Mouse (Mus musculus): ENCODE measurements around the gene Insl6. TPM values are rescaled to one million over a fixed set of nuclear protein-coding genes. Genes with fewer than 3 reads are reported as not detected.
A peak's percentile ranks its signal among the peaks of the same experiment; 100 is the strongest.

Insl6 gene
- polyA plus RNA-seq (2014; fragmentation: Nextera tagmentation; extraction: Ambion mirVana): 6.7 and 7.2 TPM in 2 replicates

- no peaks in the 10 kb centered on the region for H3K27me3 ChIP-seq (ENCODE audit: control insufficient read depth, insufficient read depth, low read length)
- WGBS: 6% methylated on average over 31 of the region's 31 CpGs
- H3K4me1 ChIP-seq (replicated peaks; ENCODE audit: control insufficient read depth, insufficient read depth, low read length): no peaks in the 10 kb centered on the region
- H3K36me3 ChIP-seq (ENCODE audit: control insufficient read depth, insufficient read depth, low read length): no peaks in the 10 kb centered on the region
- ATAC-seq (replicated peaks; ENCODE audit: low FRiP score): peak; percentile 96
- H3K9ac ChIP-seq (ENCODE audit: low read length): peak within 1 kb of the TSS; percentile 13; the same call in 1 of the 2 replicates
- no peak within 1 kb of the TSS for H3K27ac ChIP-seq (ENCODE audit: low read depth, low read length)
- peak within 1 kb of the TSS; percentile 49 for H3K4me2 ChIP-seq (ENCODE audit: low read depth, low read length, severe bottlenecking)
- peak within 1 kb of the TSS; percentile 21 for H3K4me3 ChIP-seq (ENCODE audit: low read depth, low read length)
- peak; percentile 91 for DNase-seq (ENCODE audit: low spot score)
- no peaks in the 10 kb centered on the region for H3K9me3 ChIP-seq (ENCODE audit: control insufficient read depth, low read length)
These were observed at the start of gene Insl6 for GRCm38 (mm10) chr19:29325053-29325851. Gene Insl6, minus strand, starts transcription at chr19:29325356.

- Histone ChIP-seq H3K27ac (ENCODE audit: low read depth, low read length) (no peak overlapping the region), H3K36me3 (ENCODE audit: control insufficient read depth, insufficient read depth, low read length) (no peaks in the 10 kb centered on the region), H3K27me3 (ENCODE audit: control insufficient read depth, insufficient read depth, low read length) (no peaks in the 10 kb centered on the region), H3K4me2 (ENCODE audit: low read depth, low read length, severe bottlenecking) (no peak overlapping the region), H3K9ac (ENCODE audit: low read length) (no peak overlapping the region), H3K4me3 (ENCODE audit: low read depth, low read length) (no peak overlapping the region), H3K9me3 (ENCODE audit: control insufficient read depth, low read length) (no peaks in the 10 kb centered on the region), H3K4me1 (replicated peaks; ENCODE audit: control insufficient read depth, insufficient read depth, low read length) (no peaks in the 10 kb centered on the region)
- ATAC-seq (replicated peaks; ENCODE audit: low FRiP score) (no peak), DNase-seq (ENCODE audit: low spot score) (no peak)
- 92% methylated on average over 9 of the region's 9 CpGs for WGBS
These were observed 49.8 kb upstream of the Insl6 start for GRCm38 (mm10) chr19:29374947-29375346.

- Histone ChIP-seq H3K9me3 (ENCODE audit: control insufficient read depth, low read length) (no peaks in the 10 kb centered on the region), H3K4me3 (ENCODE audit: low read depth, low read length) (no peak overlapping the region), H3K4me1 (replicated peaks; ENCODE audit: control insufficient read depth, insufficient read depth, low read length) (no peaks in the 10 kb centered on the region), H3K27me3 (ENCODE audit: control insufficient read depth, insufficient read depth, low read length) (no peaks in the 10 kb centered on the region), H3K4me2 (ENCODE audit: low read depth, low read length, severe bottlenecking) (peak overlapping the region; percentile 21; the same call in 1 of the 2 replicates), H3K9ac (ENCODE audit: low read length) (no peak overlapping the region), H3K36me3 (ENCODE audit: control insufficient read depth, insufficient read depth, low read length) (no peaks in the 10 kb centered on the region), H3K27ac (ENCODE audit: low read depth, low read length) (no peak overlapping the region)
- DNase-seq (ENCODE audit: low spot score) (no peak), ATAC-seq (replicated peaks; ENCODE audit: low FRiP score) (no peak)
- 45% methylated on average over 11 of the region's 11 CpGs for WGBS
These were observed 48.3 kb upstream of the Insl6 start for GRCm38 (mm10) chr19:29373438-29373837.

DNA sequence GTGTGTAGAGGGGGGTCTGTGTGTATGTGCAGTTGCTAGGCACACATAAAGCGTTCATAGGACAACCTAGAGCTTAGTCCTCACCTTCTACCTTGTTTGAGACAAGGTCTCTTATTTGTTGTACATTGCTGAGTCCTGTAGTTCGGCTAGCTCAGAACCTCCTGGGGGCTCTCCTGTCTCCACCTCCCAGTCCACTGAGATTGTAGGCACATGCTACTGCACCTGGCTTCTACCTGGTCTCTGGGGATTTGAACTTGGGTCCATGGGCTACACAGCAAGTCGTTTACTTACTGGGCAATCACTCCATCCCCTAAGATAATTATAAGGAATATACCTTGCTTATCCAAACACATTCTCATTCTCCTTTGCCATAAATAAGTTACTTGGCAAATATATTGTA lies 47.5 kb upstream of the Insl6 start:
- Histone ChIP-seq H3K9ac (ENCODE audit: low read length) (no peak overlapping the region), H3K4me3 (ENCODE audit: low read depth, low read length) (no peak overlapping the region), H3K4me1 (replicated peaks; ENCODE audit: control insufficient read depth, insufficient read depth, low read length) (no peaks in the 10 kb centered on the region), H3K36me3 (ENCODE audit: control insufficient read depth, insufficient read depth, low read length) (no peaks in the 10 kb centered on the region), H3K9me3 (ENCODE audit: control insufficient read depth, low read length) (no peaks in the 10 kb centered on the region), H3K27me3 (ENCODE audit: control insufficient read depth, insufficient read depth, low read length) (no peaks in the 10 kb centered on the region), H3K4me2 (ENCODE audit: low read depth, low read length, severe bottlenecking) (no peak overlapping the region), H3K27ac (ENCODE audit: low read depth, low read length) (no peak overlapping the region)
- 88% methylated on average over 3 of the region's 3 CpGs for WGBS
- ATAC-seq (replicated peaks; ENCODE audit: low FRiP score) (no peak), DNase-seq (ENCODE audit: low spot score) (no peak)

DNA sequence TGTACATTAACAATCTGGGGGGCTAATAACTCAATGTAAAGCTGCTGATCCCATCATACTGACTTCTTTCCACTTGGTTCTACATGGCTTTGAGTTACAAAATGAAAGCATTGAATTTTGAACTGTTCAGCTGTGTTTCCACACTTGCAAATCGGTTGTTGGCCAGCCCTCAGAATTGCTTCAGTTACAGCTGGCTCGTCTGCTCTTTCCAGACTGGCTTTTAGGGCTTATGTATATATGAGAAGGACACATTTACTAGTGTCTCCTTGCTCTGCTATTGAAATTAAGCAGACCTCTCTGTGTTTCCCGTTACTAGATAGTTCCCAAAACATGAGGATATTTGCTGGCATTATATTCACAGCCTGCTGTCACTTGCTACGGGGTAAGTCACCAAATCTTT lies 47.0 kb upstream of the Insl6 start:
- Histone ChIP-seq H3K4me1 (replicated peaks; ENCODE audit: control insufficient read depth, insufficient read depth, low read length) (no peaks in the 10 kb centered on the region), H3K4me2 (ENCODE audit: low read depth, low read length, severe bottlenecking) (no peak overlapping the region), H3K27me3 (ENCODE audit: control insufficient read depth, insufficient read depth, low read length) (no peaks in the 10 kb centered on the region), H3K36me3 (ENCODE audit: control insufficient read depth, insufficient read depth, low read length) (no peaks in the 10 kb centered on the region), H3K4me3 (ENCODE audit: low read depth, low read length) (no peak overlapping the region), H3K9ac (ENCODE audit: low read length) (no peak overlapping the region), H3K9me3 (ENCODE audit: control insufficient read depth, low read length) (no peaks in the 10 kb centered on the region), H3K27ac (ENCODE audit: low read depth, low read length) (no peak overlapping the region)
- WGBS: 82% methylated on average over 4 of the region's 4 CpGs
- DNase-seq (ENCODE audit: low spot score): no peak
- no peak for ATAC-seq (replicated peaks; ENCODE audit: low FRiP score)

DNA sequence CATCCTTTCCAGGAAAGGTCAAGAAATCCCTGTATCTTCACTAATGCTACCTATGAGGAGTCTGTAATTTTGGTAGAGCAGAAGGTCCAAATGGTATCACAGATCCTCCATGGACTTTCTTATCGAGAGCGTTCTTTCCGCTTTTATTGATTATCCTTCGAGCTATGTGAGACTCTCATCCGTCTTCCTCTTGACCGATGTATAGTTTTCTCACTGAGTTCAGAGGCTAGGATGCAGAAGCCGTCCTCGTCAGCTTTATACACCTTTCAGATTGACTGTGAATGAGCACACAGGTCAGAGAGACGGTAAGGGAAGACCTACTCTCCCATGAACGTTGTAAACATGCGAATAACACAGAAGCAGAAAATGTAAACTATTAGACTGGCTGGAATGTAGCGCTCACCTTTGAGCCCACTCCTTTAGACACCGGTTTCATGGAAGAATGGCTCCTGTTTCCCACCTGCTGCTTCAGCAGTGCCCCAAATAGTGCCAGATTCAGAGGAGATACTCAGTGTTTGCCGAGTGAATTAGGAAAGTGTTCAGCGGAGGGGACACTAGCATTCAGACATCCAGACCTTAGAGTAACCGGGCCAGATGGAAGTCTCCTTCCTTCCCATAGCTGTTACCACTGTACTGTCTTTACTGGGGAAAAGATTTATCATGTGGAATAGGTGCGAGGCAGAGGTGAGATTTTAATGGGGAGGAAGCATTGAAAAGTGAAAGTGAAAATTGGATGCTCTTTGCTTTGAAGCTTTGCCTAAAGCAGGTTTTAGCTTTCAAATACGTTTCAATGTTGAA lies 46.3 kb upstream of the Insl6 start:
- ATAC-seq (replicated peaks; ENCODE audit: low FRiP score): no peak
- DNase-seq (ENCODE audit: low spot score): no peak
- H3K27ac ChIP-seq (ENCODE audit: low read depth, low read length): no peak overlapping the region
- H3K27me3 ChIP-seq (ENCODE audit: control insufficient read depth, insufficient read depth, low read length): no peaks in the 10 kb centered on the region
- no peaks in the 10 kb centered on the region for H3K36me3 ChIP-seq (ENCODE audit: control insufficient read depth, insufficient read depth, low read length)
- 86% methylated on average over 18 of the region's 18 CpGs for WGBS
- no peak overlapping the region for H3K9ac ChIP-seq (ENCODE audit: low read length)
- H3K9me3 ChIP-seq (ENCODE audit: control insufficient read depth, low read length): no peaks in the 10 kb centered on the region
- no peak overlapping the region for H3K4me3 ChIP-seq (ENCODE audit: low read depth, low read length)
- H3K4me1 ChIP-seq (replicated peaks; ENCODE audit: control insufficient read depth, insufficient read depth, low read length): no peaks in the 10 kb centered on the region
- H3K4me2 ChIP-seq (ENCODE audit: low read depth, low read length, severe bottlenecking): no peak overlapping the region

DNA sequence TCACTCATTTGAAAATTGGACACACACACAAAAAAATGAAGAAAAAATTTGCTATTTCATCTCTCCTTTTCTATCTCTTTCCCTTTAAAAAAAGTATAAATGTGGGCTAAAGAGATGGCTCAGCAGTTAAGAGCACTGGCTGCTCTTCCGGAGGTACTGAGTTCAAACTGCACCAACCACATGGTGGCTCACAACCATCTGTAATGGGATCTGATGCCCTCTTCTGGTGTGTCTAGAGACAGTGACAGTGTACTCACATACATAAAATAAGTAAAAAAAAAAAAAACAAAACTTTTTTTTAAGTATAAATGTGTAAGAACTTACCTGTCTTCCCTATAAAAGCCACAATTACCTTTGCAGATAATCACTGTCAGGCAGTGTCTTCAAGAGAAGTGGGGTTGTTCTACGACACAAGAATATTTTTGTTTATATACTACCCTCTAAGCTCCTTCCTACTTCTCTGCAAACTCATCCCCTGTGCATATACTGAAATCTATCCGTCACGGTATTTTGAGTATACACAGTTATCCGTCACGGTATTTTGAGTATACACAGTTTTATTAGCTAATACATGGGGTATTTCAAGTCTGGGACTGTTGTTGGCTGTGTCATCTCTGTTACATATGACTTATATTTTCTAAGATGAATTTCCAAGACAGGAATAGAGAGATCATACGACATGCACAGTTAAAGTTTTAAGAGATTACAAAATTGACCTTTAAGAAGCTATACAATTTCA lies 45.6 kb upstream of the Insl6 start:
- ATAC-seq (replicated peaks; ENCODE audit: low FRiP score): no peak
- 91% methylated on average over 7 of the region's 7 CpGs for WGBS
- H3K4me3 ChIP-seq (ENCODE audit: low read depth, low read length): no peak overlapping the region

DNA sequence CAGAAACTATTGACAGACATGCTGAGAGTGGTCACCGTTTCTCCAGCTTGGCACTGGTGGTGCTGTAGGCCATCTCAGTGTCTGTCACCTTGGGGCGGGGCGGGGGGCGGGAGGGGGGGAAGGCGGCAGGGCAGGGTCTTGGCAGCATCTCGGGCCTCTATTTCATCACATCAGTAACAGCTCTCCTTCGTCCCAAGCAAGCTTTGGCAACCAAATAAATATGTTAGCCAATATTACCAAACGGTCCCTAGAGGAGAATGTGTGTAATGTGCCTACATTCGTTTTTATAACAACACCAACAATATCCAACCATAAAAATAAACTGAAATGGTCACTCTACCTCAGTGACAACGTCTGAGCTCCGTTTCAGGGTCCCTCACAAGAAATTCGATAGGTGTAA lies 45.0 kb upstream of the Insl6 start:
- Histone ChIP-seq H3K9me3 (ENCODE audit: control insufficient read depth, low read length) (no peaks in the 10 kb centered on the region), H3K4me1 (replicated peaks; ENCODE audit: control insufficient read depth, insufficient read depth, low read length) (no peaks in the 10 kb centered on the region), H3K4me3 (ENCODE audit: low read depth, low read length) (no peak overlapping the region), H3K4me2 (ENCODE audit: low read depth, low read length, severe bottlenecking) (no peak overlapping the region), H3K36me3 (ENCODE audit: control insufficient read depth, insufficient read depth, low read length) (no peaks in the 10 kb centered on the region), H3K27me3 (ENCODE audit: control insufficient read depth, insufficient read depth, low read length) (no peaks in the 10 kb centered on the region), H3K9ac (ENCODE audit: low read length) (no peak overlapping the region), H3K27ac (ENCODE audit: low read depth, low read length) (no peak overlapping the region)
- DNase-seq (ENCODE audit: low spot score) (no peak), ATAC-seq (replicated peaks; ENCODE audit: low FRiP score) (no peak)
- 79% methylated on average over 12 of the region's 12 CpGs for WGBS

More for the DNA sequence above, 45.6 kb upstream of the Insl6 start:
- Histone ChIP-seq H3K9me3 (ENCODE audit: control insufficient read depth, low read length) (no peaks in the 10 kb centered on the region), H3K9ac (ENCODE audit: low read length) (no peak overlapping the region), H3K36me3 (ENCODE audit: control insufficient read depth, insufficient read depth, low read length) (no peaks in the 10 kb centered on the region), H3K27ac (ENCODE audit: low read depth, low read length) (no peak overlapping the region), H3K4me2 (ENCODE audit: low read depth, low read length, severe bottlenecking) (no peak overlapping the region), H3K27me3 (ENCODE audit: control insufficient read depth, insufficient read depth, low read length) (no peaks in the 10 kb centered on the region), H3K4me1 (replicated peaks; ENCODE audit: control insufficient read depth, insufficient read depth, low read length) (no peaks in the 10 kb centered on the region)
- no peak for DNase-seq (ENCODE audit: low spot score)
